Mouse (Mus musculus): ENCODE measurements around the gene Slc7a6os.
"Not testable (repeated sequence)": the region's sequence is repeated elsewhere in the genome, so short reads cannot be mapped to it uniquely, and the experiment has no call there.

Gene Slc7a6os

GRCm38 (mm10) chr8:106210821-106211345, at the start of gene Slc7a6os, which contains the start of gene Prmt7:
TSS of gene Slc7a6os (minus strand) at chr8:106210935.
TSS of gene Prmt7 (plus strand) at chr8:106210936.
- DNase-seq (ENCODE audit: low spot score), result peak; percentile 93

GRCm38 (mm10) chr8:106259579-106260255, 49.0 kb upstream of the Slc7a6os start:
- no peak for DNase-seq (ENCODE audit: low spot score)

GRCm38 (mm10) chr8:106258169-106258568, 47.4 kb upstream of the Slc7a6os start:
- peak; percentile 10 for DNase-seq (ENCODE audit: low spot score)

GRCm38 (mm10) chr8:106250186-106250585, 39.5 kb upstream of the Slc7a6os start:
- DNase-seq (ENCODE audit: low spot score), result no peak

GRCm38 (mm10) chr8:106237106-106237505, 26.4 kb upstream of the Slc7a6os start:
- no peak for DNase-seq (ENCODE audit: low spot score)

- no peak for DNase-seq (ENCODE audit: low spot score)
Observed at GRCm38 (mm10) chr8:106234567-106235261, 24.0 kb upstream of the Slc7a6os start.

GRCm38 (mm10) chr8:106232751-106233150, 22.0 kb upstream of the Slc7a6os start:
- DNase-seq (ENCODE audit: low spot score), result no peak

GRCm38 (mm10) chr8:106231536-106231935, 20.8 kb upstream of the Slc7a6os start:
- no peak for DNase-seq (ENCODE audit: low spot score)

GRCm38 (mm10) chr8:106226589-106226988, 15.9 kb upstream of the Slc7a6os start:
- DNase-seq (ENCODE audit: low spot score), result peak; percentile 17

- no peak for DNase-seq (ENCODE audit: low spot score)
Observed at GRCm38 (mm10) chr8:106219620-106220019, 8.9 kb upstream of the Slc7a6os start.

GRCm38 (mm10) chr8:106213959-106214358, 3.2 kb upstream of the Slc7a6os start:
- DNase-seq (ENCODE audit: low spot score), result no peak

GRCm38 (mm10) chr8:106211421-106211820, 686 bp upstream of the Slc7a6os start:
- DNase-seq (ENCODE audit: low spot score), result no peak

- no peak for DNase-seq (ENCODE audit: low spot score)
Observed at GRCm38 (mm10) chr8:106210035-106210731, 552 bp downstream of the Slc7a6os start.

- not testable (repeated sequence) for DNase-seq (ENCODE audit: low spot score)
Observed at GRCm38 (mm10) chr8:106199596-106199995, 11.1 kb downstream of the Slc7a6os start.

- peak; percentile 40 for DNase-seq (ENCODE audit: low spot score)
Observed at GRCm38 (mm10) chr8:106198741-106199140, 12.0 kb downstream of the Slc7a6os start.

- no peak for DNase-seq (ENCODE audit: low spot score)
Observed at GRCm38 (mm10) chr8:106194062-106194461, 16.7 kb downstream of the Slc7a6os start.

GRCm38 (mm10) chr8:106193162-106193561, 17.6 kb downstream of the Slc7a6os start:
- DNase-seq (ENCODE audit: low spot score), result no peak

GRCm38 (mm10) chr8:106191639-106192038, 19.1 kb downstream of the Slc7a6os start:
- DNase-seq (ENCODE audit: low spot score), result no peak

- DNase-seq (ENCODE audit: low spot score), result no peak
Observed at GRCm38 (mm10) chr8:106189162-106189561, 21.6 kb downstream of the Slc7a6os start.

- DNase-seq (ENCODE audit: low spot score), result no peak
Observed at GRCm38 (mm10) chr8:106186394-106186793, 24.3 kb downstream of the Slc7a6os start.

GRCm38 (mm10) chr8:106185628-106186270, 25.0 kb downstream of the Slc7a6os start:
- DNase-seq (ENCODE audit: low spot score), result no peak

- DNase-seq (ENCODE audit: low spot score), result no peak
Observed at GRCm38 (mm10) chr8:106178428-106178827, 32.3 kb downstream of the Slc7a6os start.
